Mouse (Mus musculus): ENCODE results near the gene Selenom. TPM values are rescaled to one million over a fixed set of nuclear protein-coding genes. Genes with fewer than 3 reads are reported as not detected.

The Selenom gene
- total RNA-seq, 2 experiments from 2014 or later: 204 to 221 TPM

GRCm38 (mm10) chr11:3510321-3510720 lies 4.2 kb upstream of the Selenom start:
- no peak for DNase-seq (ENCODE audit: extremely low spot score in 1 of 2, low spot score in 1 of 2)

GRCm38 (mm10) chr11:3513291-3513690 lies 1.2 kb upstream of the Selenom start:
- DNase-seq (ENCODE audit: extremely low spot score in 1 of 2, low spot score in 1 of 2): no peak

GRCm38 (mm10) chr11:3515216-3515615 lies 732 bp downstream of the Selenom start:
- DNase-seq (ENCODE audit: extremely low spot score in 1 of 2, low spot score in 1 of 2): no peak

DNA sequence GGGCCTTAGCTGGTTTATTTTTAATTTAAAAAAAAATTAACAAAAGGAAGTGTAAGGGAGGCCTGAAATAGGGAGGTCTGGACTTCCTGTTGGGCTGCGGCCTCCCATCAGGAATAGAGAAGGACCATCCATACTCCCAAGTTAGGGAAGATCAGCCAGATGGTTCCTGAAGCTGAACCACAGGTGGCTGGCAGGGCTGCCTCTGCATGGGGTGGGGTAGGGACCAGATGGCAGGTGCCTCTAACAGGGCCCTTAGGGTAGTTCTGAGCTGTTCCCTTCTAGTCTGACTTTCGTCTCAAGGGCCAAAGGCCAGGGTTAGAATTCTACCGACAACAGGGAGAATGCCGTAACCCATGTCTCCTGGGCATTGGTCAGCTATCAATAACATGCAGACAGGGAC lies 1.2 kb downstream of the Selenom start:
- DNase-seq (ENCODE audit: extremely low spot score in 1 of 2, low spot score in 1 of 2): no peak

DNA sequence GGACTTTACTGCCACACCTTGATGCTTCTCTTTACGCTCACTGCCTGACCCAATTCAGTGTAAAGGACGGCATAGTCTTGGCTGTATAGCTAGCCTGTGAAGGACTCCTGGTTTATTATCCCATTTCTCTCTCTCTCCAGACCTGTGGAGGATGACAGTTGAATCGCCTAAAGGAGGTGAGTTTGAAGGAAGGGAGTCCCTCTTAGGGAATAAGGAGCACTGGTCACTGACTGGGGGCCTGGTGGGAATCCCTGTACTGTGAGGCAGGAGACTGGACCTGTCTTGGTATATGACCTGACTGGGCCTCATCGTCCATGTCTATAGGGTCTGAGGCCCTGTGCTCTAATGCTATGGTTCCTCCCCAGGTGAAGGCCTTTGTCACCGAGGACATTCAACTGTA lies 1.6 kb downstream of the Selenom start:
- DNase-seq (ENCODE audit: extremely low spot score in 1 of 2, low spot score in 1 of 2): no peak

- DNase-seq (ENCODE audit: extremely low spot score in 1 of 2, low spot score in 1 of 2): no peak
These were observed 2.7 kb downstream of the Selenom start for GRCm38 (mm10) chr11:3516859-3517845.

GRCm38 (mm10) chr11:3517846-3518732 lies 3.6 kb downstream of the Selenom start:
- DNase-seq (ENCODE audit: extremely low spot score in 1 of 2, low spot score in 1 of 2): no peak

GRCm38 (mm10) chr11:3519051-3519726 lies 4.7 kb downstream of the Selenom start:
- DNase-seq (ENCODE audit: extremely low spot score in 1 of 2, low spot score in 1 of 2): no peak

DNA sequence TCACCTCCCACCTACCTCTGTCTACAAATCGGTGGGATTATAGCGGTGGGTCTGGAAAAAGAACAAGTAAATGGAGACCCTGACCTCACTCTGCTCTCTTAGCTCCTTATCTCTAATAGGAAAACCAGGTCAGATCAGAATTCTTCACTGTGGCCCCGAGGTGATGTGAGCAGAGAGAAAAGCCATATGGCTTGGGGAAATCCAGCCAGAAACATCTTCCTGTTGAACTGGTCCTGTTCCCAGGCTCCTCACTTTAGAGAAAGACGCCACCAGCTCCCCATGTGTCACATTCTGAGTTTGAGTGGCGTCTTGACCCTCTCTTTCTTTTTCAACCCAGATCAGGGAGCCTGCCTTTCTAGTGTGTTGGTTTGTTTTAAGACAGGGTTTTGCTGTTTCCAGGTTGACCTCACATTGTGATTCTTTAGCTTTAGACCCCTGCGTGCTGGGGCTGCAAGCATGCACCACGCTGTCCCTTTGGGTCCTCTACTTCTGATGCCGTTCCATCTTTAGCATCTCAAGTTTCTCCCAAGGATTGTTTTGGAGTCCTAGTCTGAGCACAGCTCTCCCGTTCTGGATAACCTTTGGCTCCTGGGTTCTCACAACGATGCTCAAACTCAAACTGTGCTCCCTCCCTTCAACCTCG lies 5.4 kb downstream of the Selenom start:
- no peak for DNase-seq (ENCODE audit: extremely low spot score in 1 of 2, low spot score in 1 of 2)

- DNase-seq (ENCODE audit: extremely low spot score in 1 of 2, low spot score in 1 of 2): no peak
These were observed 6.4 kb downstream of the Selenom start for GRCm38 (mm10) chr11:3520919-3521318.

DNA sequence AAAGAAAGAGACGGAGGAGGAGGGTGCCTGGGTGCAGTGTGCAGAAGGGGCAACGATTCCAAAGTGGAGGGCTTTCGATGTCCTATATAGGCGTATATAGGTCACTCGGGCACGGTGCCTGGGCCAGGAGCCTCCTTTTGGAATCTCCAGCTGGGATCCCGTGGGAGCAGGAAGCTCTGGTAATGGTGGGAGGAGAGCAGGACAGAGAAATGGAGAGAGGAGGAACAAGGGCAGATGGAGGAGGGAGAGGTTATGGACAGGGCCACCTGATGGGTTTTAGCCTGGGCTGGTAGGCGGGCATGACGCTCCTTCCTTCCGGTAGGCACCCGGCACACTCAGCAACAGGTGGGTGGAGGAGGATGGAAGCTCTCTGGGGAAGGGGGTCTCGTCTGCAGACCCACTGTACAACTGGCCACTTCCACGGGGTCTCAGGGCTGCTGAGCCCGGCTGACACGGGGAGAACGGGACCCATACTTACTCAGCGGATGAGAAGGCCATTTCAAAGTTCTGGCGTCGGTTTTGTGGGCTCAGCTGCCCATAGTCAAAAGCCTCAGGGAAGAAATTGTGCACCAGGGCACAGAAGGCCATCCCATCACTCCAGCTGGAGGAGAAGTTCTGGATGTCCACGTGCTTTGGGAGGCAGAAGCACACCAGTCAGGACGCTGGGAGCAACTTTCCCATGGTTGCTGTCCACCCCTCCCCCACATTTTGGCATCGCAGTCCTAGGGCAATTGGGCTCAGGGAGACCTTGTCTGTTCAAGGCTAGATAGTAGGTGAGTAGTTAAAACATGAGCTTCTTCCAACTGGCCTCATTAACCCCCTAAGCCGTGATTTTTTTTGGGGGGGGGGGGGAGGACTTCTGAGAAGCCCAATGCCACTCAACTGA lies 7.1 kb downstream of the Selenom start:
- no peak for DNase-seq (ENCODE audit: extremely low spot score in 1 of 2, low spot score in 1 of 2)

DNA sequence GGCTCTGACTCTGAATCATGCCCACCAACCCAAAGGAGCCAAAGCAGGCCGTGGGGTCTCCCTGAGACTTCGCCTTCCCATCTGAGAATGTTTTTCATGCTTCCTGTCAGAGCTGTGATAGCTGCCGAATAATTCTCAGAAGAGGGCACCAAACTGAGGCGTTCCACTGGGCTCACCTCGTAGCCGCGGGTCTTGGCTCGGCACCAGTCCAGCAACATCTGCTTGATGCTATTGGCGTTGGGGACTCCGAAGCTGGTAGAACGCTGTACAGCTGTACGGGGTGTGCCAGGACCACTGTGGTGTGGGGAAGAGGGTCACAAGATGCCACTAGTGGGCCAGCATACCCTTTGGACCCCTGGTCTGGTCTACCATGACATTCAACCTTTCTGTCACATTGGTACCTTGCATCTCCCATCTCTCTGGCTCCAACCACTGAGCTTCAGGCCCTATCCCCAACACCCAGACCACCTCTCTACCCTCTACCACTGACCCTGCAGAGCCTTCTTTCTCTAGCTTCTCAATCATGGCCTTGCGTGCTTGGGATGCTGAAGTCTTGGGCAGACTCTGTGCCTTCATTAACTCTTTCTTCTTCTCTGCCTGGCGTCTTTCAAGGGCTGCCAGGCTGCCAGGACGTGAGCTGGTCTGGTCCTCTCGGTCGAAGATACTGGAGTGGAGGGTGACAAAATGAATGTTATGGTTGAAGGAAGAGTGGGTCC lies 8.0 kb downstream of the Selenom start:
- DNase-seq (ENCODE audit: extremely low spot score in 1 of 2, low spot score in 1 of 2): no peak

DNA sequence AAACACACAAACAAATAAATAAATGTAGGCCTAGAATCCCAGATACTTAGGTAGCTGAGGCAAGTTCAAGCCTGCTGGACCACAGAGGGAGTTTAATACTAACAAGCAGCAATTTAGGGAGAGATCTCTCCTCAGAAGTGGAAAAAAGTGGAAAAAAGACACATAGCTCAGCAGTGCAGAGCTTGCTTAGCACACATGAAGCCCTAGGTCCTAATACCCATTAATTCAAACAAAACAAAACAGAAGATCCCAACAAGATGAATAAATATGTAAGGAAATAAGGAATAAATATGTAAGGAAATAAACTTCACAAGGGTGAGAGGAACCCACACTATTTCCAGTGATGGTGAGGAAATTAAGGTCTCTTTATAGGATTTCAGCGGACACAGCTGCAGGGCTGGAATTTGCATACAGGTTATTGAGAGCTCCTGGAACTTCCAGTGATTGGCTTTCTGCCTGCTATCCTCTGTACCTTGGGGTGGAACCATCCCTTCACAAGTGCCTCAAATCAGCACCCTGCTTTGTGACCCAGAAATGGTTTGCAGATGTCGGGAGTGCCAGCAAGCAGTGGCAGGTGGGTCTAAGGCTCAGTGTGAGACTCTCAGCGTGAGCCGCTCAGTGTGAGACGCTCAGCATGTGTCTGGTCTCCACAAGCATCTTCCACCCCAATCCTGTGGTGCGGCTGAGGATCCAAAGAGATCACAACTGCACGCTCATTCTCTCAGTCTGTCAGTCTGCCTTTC lies 9.5 kb downstream of the Selenom start:
- DNase-seq (ENCODE audit: extremely low spot score in 1 of 2, low spot score in 1 of 2): no peak

GRCm38 (mm10) chr11:3525560-3525959 lies 11.1 kb downstream of the Selenom start:
- DNase-seq (ENCODE audit: extremely low spot score in 1 of 2, low spot score in 1 of 2): no peak

- no peak for DNase-seq (ENCODE audit: extremely low spot score in 1 of 2, low spot score in 1 of 2)
These were observed 11.7 kb downstream of the Selenom start for GRCm38 (mm10) chr11:3526207-3526606.

DNA sequence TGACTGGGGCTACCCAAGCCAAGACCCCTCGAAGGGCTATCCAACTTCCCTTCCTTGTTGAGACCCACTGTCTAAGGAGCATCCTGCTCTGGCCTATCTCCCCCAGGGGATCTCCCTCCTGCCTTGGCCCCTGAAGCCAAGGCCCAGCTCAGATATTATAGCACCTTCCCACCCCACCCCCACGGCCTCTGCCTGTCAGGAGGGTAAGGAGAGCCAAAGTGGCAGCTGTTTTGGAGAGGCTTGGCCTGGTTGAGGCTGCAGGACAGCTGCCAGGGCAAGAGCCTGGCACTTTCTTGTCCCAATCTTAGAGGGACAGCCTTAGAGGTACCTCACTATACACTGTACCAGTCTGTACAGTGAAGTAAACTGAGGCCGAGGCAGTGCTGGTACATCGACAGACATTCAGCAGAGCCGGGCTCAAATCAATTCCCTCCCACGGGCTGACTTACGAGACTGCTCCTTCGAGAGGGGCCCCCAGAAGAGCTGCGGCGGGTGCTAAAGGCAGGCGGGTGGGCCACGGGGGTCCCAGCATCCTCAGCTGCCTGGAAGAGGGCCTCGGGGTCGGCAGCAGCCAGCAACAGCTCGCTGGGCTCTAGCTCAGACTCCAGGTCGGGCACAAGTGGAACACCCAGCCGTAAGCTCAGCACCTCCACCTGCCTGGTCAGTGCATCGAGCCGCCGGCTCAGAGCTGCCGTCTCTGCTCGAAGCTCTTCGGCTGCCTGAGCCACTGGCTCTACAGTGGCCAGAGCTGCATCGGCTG lies 12.7 kb downstream of the Selenom start:
- no peak for DNase-seq (ENCODE audit: extremely low spot score in 1 of 2, low spot score in 1 of 2)

GRCm38 (mm10) chr11:3527766-3528165 lies 13.3 kb downstream of the Selenom start:
- no peak for DNase-seq (ENCODE audit: extremely low spot score in 1 of 2, low spot score in 1 of 2)

Measured in layer of hippocampus, postnatal 25 days (tissue).